Mouse (Mus musculus): ENCODE results near the gene Smarce1.
"Not testable (repeated sequence)": the region's sequence is repeated elsewhere in the genome, so short reads cannot be mapped to it uniquely, and the experiment has no call there.

Smarce1 gene

GRCm38 (mm10) chr11:99230261-99231048 lies at the start of gene Smarce1:
Gene Smarce1, minus strand, starts transcription at chr11:99231017.
- DNase-seq (ENCODE audit: low spot score in 2 of 2), result peak; percentile 72 to 76

GRCm38 (mm10) chr11:99279986-99280385 lies 49.2 kb upstream of the Smarce1 start:
- DNase-seq (ENCODE audit: low spot score in 2 of 2), result no peak

- DNase-seq (ENCODE audit: low spot score in 2 of 2), result no peak
These were observed 46.0 kb upstream of the Smarce1 start for GRCm38 (mm10) chr11:99276786-99277185.

- no peak for DNase-seq (ENCODE audit: low spot score in 2 of 2)
These were observed 44.8 kb upstream of the Smarce1 start for GRCm38 (mm10) chr11:99275624-99276023.

GRCm38 (mm10) chr11:99272721-99273120 lies 41.9 kb upstream of the Smarce1 start:
- no peak for DNase-seq (ENCODE audit: low spot score in 2 of 2)

- no peak for DNase-seq (ENCODE audit: low spot score in 2 of 2)
These were observed 38.4 kb upstream of the Smarce1 start for GRCm38 (mm10) chr11:99269192-99269591.

GRCm38 (mm10) chr11:99265796-99266195 lies 35.0 kb upstream of the Smarce1 start:
- peak in 1 of 2 experiments; percentile 14 for DNase-seq (ENCODE audit: low spot score in 2 of 2)

GRCm38 (mm10) chr11:99265220-99265619 lies 34.4 kb upstream of the Smarce1 start:
- DNase-seq (ENCODE audit: low spot score in 2 of 2), result peak; percentile 71 to 74

- DNase-seq (ENCODE audit: low spot score in 2 of 2), result no peak
These were observed 25.4 kb upstream of the Smarce1 start for GRCm38 (mm10) chr11:99256213-99256612.

- no peak for DNase-seq (ENCODE audit: low spot score in 2 of 2)
These were observed 24.5 kb upstream of the Smarce1 start for GRCm38 (mm10) chr11:99255316-99255715.

- no peak for DNase-seq (ENCODE audit: low spot score in 2 of 2)
These were observed 23.1 kb upstream of the Smarce1 start for GRCm38 (mm10) chr11:99253893-99254292.

- DNase-seq (ENCODE audit: low spot score in 2 of 2), result no peak
These were observed 21.9 kb upstream of the Smarce1 start for GRCm38 (mm10) chr11:99252671-99253070.

- DNase-seq (ENCODE audit: low spot score in 2 of 2), result no peak
These were observed 19.8 kb upstream of the Smarce1 start for GRCm38 (mm10) chr11:99250666-99251065.

- peak; percentile 55 to 58 for DNase-seq (ENCODE audit: low spot score in 2 of 2)
These were observed 19.4 kb upstream of the Smarce1 start for GRCm38 (mm10) chr11:99250241-99250640.

- no peak for DNase-seq (ENCODE audit: low spot score in 2 of 2)
These were observed 18.3 kb upstream of the Smarce1 start for GRCm38 (mm10) chr11:99249115-99249514.

GRCm38 (mm10) chr11:99247916-99248315 lies 17.1 kb upstream of the Smarce1 start:
- no peak for DNase-seq (ENCODE audit: low spot score in 2 of 2)

GRCm38 (mm10) chr11:99244519-99244918 lies 13.7 kb upstream of the Smarce1 start:
- not testable (repeated sequence) for DNase-seq (ENCODE audit: low spot score in 2 of 2)

GRCm38 (mm10) chr11:99243820-99244374 lies 13.1 kb upstream of the Smarce1 start, which contains the start of gene Krt222:
Gene Krt222, minus strand, starts transcription at chr11:99244085.
- peak; percentile 50 to 62 for DNase-seq (ENCODE audit: low spot score in 2 of 2)

GRCm38 (mm10) chr11:99243200-99243819 lies 12.5 kb upstream of the Smarce1 start:
- DNase-seq (ENCODE audit: low spot score in 2 of 2), result no peak

GRCm38 (mm10) chr11:99242056-99242455 lies 11.2 kb upstream of the Smarce1 start:
- DNase-seq (ENCODE audit: low spot score in 2 of 2), result no peak

- no peak for DNase-seq (ENCODE audit: low spot score in 2 of 2)
These were observed 7.7 kb upstream of the Smarce1 start for GRCm38 (mm10) chr11:99238468-99238867.

GRCm38 (mm10) chr11:99231049-99231816 lies 416 bp upstream of the Smarce1 start:
- peak in 1 of 2 experiments; percentile 51 for DNase-seq (ENCODE audit: low spot score in 2 of 2)
